Mouse (Mus musculus) layer of hippocampus, postnatal 10 days (tissue): ENCODE data around the gene Cntln. TPM values are rescaled to one million over a fixed set of nuclear protein-coding genes. Genes with fewer than 3 reads are reported as not detected.

Experiments
- DNase-seq, 2 experiments: peaks; one replicate each; pipeline ENCODE4 v3.0.0; 2021; ENCODE audit warnings: low spot score in 2 of 2
- long read RNA-seq: library from polyadenylated mRNA; stranded (forward); transcript quantifications from one replicate; pipeline ENCODE4 v2.0.0, GENCODE M21; 2023
- total RNA-seq, 2 experiments: library from RNA; stranded (reverse); gene quantifications; 2 replicates each; pipeline ENCODE4 v1.2.3; 2021

Gene Cntln
- 1 to 10 TPM; 6.8 to 7.2 TPM for total RNA-seq
- long read RNA-seq, partial matches to known transcripts = 0 of 2 reads
- long read RNA-seq, other reads (novel, unspliced or antisense) = 2 of 2 reads

DNA sequence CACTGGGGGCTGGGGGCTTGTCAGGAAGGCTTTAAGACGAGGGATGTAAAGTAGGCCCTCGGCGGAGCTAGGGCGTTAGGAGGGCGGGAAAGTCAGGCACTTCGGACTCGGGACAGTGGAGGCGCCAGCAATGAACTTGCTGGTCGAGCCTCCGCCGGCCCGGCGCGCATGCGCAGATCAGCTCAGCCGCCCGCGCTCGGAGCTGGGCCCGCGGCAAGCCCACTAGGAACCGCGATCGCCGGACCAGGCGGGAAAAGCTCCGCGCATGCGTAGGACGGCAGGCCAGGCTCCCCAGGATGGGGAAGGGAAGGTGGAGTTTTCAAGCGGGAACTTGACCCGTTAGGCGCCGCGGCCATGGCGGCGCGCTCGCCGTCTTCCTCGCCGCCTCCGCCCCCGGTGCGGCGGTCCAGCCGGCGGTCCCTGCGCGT, at the start of gene Cntln:
Cntln (plus strand) TSS at position 199 of the 428 bp plus-strand sequence.
- DNase-seq = peak; percentile 92 to 96

GRCm38 (mm10) chr4:84836979-84837378, 47.1 kb upstream of the Cntln start:
- no peak for DNase-seq

GRCm38 (mm10) chr4:84838545-84838944, 45.6 kb upstream of the Cntln start:
- DNase-seq = no peak

DNA sequence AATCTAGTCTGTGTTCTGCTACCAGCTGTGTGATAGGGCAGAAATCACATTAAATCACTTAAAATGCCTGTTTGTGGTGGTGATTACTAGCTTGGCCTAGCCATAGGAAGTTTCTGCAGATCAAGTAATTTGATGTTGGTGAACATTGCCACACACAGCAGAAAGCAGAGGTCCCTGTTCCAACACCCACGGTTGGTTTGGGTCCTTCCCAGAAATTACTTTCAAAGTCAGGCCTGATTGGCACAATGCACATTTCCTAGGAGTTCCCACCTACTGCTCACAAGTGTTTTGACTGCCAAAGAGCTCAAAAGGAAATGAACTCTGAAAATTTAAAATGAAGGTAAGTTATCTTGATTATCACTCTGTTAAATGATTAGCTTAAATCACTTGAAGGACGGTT, 44.6 kb upstream of the Cntln start:
- DNase-seq = no peak

DNA sequence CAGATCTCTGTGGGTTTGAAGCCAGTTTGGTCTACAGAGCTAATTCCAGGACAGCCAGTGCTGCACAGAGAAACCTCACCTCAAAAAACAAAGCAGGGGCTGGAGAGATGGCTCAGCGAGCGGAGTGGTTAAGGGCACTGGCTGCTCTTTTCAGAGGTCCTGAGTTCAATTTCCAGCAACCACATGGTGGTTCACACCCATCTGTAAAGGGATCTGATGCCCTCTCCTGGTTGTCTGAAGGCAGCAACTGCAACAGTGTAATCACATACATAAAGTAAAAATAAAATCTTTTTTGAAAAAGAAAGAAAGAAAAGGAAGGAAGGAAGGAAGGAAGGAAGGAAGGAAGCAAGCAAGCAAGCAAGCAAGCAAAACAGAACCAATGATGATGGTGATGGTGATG, 26.5 kb upstream of the Cntln start:
- no peak for DNase-seq

DNA sequence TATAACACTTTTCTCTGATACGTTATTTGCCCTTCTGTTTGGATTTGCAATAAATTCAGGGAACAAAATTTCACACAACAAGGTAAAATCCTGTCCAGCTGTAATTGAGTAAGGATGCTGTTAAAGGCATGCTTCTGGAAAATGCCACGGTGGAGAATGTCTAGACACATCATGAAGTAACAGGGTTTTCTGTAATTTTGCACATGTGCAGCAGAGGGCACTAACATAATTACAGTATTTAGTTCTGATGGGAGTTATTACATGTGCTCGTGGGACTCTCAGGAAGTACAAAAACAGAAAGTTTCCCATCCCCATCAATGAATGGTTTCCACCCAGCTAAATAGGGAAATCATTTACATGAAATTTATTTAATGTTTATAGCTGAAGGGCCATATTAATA, 7.8 kb upstream of the Cntln start:
- peak; percentile 50 to 54 for DNase-seq

GRCm38 (mm10) chr4:84883646-84884045, 463 bp upstream of the Cntln start:
- DNase-seq = no peak

DNA sequence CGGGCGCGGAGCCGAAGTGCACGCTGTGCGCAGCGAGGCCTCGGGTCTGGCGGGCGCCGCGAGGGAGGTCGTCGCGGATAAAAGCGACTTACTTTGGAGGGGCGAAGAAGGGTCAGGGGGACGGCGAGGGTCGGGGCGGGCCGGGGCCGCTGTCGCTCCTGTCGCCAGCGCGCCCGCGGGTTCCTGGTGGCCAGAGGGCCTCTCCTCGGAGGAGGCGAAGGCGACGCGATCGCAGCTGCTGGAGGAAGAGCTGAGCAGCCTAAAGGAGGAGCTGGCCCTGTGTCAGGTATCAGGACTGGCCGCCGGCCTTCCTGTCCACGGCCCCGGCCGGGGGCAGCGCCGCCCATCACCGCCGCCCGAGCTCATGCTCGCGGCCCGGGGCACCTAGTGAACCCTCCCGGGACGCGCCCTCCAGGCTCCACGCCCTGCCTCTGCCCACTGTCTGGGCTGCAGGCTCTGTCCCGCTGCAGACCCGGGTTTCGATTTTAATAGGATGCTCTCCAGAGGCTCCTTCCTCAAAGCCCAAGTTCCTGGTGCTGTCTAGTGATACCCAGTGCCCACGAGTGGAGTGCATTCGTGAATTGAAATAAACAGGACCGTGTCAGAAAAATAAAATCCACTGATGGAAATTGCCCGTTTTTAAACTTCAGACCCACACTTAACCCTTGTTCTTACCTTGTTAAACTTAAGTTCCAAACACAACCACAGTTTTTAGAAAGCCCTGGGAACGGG, 596 bp downstream of the Cntln start:
- DNase-seq = peak; percentile 44 to 56

- no peak for DNase-seq
Observed at GRCm38 (mm10) chr4:84885271-84885540, 1.1 kb downstream of the Cntln start.

DNA sequence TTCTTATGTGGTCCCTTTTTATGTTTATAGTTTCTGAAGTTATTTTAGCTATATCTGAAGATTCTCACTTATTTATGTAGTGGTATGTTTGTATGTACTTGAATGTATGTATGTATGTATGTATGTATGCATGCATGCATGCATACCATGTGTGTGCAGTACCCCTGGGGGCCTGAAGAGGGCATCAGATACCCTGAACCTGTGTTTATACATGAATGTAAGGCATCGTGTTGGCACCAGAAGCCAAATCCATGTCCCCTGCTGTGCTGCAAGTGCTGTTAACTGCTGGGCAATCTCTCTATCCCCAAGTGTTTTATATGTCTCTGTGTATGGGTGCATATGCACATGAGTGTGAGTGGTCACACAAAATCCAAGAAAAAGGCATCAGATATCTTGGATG, 34.3 kb downstream of the Cntln start:
- DNase-seq = no peak

GRCm38 (mm10) chr4:84934342-84934929, 50.3 kb downstream of the Cntln start:
- DNase-seq = no peak

DNA sequence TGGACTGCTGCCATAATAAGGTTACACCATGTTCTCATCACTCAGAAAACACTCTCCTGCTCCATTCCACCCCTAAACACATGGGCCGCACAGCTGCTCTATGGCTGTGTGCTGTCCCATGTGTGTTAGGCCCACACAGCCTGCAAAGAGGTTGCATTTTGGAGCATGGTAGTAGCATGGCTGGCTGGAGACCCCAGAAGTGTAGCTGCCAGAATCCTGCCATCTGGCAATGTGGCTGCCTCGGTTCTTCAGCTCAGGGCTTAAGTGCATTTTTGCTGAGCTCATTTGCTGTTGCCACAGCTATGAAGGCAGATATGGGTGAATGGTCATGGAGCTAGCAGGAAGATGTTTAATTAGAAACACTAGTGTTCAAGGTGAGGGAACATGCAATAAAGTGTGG, 58.0 kb downstream of the Cntln start:
- DNase-seq = peak; percentile 16 to 27

DNA sequence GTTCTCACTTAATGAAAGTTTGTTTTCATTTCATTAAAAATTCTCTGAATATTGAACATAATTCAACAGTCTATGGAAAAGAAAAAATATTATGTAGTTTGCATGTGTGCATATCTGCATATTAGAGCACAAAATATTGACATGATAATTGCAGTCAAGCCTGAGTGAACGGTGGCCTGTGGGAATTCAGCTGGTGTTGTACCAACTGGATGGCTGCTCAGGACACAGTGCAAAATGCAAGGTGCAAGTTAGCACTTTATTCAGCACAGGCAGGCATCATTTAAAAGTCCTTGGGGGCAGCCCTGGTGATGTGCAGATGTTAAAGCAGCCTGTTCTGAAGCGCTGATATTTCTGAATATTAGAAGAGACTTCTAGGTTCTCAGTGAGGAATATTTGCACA, 58.5 kb downstream of the Cntln start:
- no peak for DNase-seq

DNA sequence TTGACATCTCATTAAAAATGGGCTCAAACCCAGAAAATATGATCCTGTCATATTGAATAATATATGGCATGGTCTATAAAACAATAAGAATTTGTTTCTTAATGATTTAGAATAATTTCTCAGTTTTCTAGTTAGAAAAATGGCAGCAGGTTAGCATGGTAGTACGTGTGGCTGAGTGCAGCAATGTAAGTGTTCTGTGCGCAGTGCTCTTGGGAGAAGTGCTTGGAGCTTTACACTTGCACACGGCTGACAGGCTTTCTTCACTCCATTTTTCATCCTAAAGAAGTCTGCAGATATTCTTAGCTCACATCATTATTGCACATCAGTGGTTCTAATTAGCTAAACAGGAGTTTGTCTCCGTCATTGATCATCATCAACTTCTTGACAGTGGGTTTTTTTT, 60.0 kb downstream of the Cntln start:
- no peak for DNase-seq

DNA sequence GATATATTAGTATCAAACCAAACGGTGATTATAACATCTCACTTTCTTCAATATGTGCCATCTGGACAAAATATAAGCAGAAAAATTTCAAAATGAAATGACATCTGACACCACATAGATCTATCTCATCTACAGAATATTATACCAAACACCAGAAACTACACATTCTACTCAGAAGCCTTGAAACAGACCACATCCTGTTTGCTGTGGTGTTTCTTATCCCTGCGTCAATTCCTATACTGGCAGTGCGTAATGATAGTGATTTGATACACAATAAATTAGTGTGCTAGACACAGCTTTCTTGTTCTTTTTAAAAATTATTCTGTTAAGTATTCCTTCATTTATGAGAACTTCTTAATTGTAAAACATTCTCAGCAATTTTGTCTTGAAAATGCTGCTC, 62.3 kb downstream of the Cntln start:
- DNase-seq = no peak

DNA sequence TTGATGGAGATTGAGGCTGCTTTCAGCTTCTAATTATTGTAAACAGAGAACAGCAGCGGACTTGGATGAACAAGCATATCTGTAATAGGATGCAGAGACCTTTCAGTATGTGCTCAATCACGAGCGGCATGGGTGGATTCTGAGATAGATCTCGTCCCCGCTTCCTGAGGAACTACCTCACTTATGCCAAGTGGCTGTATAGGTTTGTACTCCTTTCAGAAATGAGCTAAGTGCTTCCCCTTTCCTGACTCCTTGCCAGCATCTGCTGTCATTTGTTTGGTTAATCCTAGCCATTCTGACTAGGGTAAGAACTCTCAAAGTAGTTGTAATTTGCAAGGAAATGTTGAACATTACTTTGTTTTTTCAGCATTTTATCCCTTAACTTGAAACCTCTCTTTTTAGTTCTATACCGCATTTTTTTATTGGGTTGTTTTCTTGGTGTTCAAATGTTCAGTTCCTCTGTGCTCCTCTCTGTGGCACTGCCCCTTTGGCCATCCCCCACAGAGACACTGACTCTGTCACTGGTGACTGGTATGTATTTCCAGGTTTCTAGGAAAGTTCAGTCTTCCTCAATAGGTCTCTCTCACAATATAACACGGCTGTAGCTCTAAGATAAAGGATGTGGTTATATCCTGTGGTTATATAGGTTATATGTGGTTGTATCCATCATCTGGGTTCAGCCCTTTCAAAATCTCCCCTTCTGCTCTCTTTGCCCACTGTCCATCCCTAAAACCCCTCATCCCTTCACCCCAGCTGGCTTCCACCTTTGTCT, 93.0 kb downstream of the Cntln start:
- no peak for DNase-seq

DNA sequence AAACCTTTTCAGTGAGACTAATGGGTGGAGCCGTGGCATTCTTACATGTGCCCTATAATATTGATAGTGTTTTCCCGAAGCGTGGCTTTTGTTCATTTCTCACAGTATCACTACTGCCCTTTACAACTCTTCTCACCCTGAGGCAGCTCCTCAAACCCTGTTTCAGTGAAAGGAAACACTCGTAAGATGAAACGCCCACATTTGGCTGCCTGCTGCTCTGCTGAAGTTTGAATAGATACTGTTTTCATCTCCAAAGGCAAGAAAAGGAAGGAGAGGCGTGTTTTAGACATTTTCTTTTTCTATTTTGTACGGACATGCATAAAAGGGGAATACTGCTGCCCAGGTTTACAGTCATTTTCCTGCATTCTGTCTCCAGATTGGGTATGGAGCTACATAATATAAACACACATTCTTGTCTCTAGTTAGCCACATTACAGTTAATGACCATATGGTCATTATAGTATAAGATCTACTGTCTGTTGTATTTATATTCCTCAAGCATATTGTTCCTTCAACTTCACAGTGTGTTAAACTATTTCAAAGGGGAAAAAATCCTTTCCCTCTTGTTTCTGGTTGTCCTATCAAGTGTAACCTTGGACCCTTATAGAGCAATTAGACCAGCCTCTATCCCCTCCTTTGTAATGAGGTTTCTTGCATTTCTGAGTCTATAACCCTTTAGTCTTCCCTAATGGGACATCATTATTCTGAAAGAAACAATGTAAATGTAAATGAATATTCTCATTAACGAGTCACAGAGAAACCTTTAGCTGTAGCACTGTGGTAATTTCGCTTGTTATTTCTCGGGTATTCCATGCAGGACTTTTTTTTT, 111.6 kb downstream of the Cntln start:
- no peak for DNase-seq

DNA sequence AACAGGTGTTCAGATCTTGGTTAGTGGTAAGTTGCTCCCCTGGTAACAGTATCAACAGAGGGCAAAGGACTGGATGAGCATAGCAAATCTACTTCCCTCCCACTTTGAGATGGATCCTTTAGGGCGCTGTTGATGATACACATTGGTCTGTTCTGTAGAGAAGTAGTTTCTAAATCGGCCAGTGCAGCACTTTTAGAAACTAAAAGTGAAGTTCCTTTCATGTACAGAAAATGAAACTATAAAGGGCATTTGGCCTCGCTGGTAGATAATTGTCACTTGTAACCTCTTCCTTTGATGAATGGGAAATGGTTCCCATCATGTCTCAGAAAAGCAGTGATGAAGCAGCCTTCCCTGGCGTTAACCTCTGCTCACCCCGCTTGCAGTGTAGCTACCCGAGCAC, 121.5 kb downstream of the Cntln start:
- DNase-seq = no peak

- DNase-seq = no peak
Observed at GRCm38 (mm10) chr4:85006789-85007188, 122.7 kb downstream of the Cntln start.

DNA sequence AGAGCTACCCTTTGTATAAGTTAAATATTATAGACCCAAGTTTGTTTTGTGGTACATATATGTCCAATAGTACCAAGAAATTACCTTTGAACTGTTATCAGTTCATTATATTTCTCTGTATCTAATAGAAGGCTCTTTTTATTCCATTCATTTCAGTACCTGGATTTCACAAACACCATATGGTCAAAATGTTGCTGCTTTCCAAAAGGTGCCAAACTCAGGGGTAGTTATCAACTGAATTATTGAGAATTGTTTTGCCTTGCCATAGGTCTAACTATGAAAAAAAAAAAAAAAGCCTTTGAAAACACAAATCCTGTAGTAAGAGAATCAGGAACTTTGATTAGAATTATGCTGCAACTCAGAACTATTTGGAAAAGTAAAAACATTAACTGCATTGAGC, 126.7 kb downstream of the Cntln start:
- no peak for DNase-seq

GRCm38 (mm10) chr4:85045748-85046147, 161.6 kb downstream of the Cntln start:
- no peak for DNase-seq
